Mouse (Mus musculus) CH12F3 (cell line): ENCODE measurements around the gene Atf7.

Experiments
- in situ Hi-C: fragments of 300-500 bp; cut with MboI; formaldehyde crosslinking; loops from 2 replicates; pipeline ENCODE4 v1.14.3; 2020; ENCODE audit warnings: low sequenced_read_pairs

Atf7 gene

GRCm38 (mm10) chr15:102552599-102552998, 72.7 kb downstream of the Atf7 start:
- in situ Hi-C loops = no loop called here

DNA sequence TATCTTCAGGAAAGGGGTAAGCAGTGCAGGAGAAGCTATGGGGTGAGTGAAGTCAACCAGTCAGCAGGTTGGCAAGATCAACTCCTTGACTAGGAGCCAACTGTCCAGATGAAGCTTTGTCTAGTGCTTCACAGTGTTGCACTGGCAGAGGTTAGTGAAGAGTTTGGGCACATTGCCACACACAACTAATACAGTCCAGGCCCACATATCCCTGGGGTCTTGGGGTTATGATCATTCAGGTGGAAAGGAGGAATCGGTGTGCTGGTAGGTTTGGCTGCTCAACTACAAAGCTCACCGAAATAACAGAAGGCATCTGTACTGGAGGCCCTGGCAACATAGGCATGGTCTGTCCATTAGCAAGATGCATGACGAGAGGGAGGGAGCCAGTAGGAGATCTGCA, 77.8 kb downstream of the Atf7 start:
- in situ Hi-C loops = no loop called here

- in situ Hi-C loops = no loop called here
Observed at GRCm38 (mm10) chr15:102546677-102547427, 78.4 kb downstream of the Atf7 start.

- in situ Hi-C loops = no loop called here
Observed at GRCm38 (mm10) chr15:102546246-102546645, 79.0 kb downstream of the Atf7 start.

DNA sequence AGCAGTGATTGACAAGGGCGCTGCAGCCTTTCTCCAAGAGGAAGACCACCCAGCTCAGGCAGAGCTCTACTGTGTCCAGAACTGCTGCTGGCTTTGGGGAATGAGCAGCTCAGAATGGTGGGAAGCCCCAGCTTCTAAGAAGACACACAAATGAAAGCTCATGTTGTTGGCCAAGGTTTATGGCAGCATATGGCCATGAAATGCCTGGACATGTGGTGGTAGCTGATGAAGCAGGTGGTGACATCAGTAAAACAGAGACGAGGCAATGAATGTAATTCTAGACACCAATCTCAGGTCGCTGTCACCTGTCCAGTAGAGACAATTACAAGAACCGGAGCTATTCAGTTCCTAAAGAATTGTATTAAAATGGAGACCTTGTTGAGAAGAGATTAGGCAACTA, 80.5 kb downstream of the Atf7 start:
- in situ Hi-C loops = no loop called here

GRCm38 (mm10) chr15:102533926-102534325, 91.3 kb downstream of the Atf7 start:
- in situ Hi-C loops = no loop called here

GRCm38 (mm10) chr15:102532106-102532900, 93.0 kb downstream of the Atf7 start:
- in situ Hi-C loops = no loop called here

GRCm38 (mm10) chr15:102531586-102531985, 93.7 kb downstream of the Atf7 start:
- in situ Hi-C loops = no loop called here

DNA sequence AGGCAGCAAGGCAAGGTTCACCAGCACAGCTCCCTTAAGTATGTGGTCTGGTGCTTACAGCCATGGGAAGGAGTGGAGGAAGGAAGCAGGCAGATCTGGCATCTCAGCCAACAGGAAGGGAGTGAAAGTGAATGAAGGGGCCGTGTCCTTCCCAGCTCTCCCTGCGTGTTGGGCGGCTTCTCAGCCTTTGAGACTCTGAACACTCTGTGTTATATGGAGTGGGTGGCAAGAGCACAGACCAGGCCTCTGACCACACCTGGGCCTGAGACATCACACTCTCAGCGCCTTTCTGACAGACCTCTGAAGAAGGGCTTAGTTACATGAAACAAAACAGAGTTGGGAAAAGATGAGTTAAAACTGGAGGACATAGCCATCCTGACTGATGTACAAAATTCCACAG, 94.7 kb downstream of the Atf7 start:
- in situ Hi-C loops = no loop called here

DNA sequence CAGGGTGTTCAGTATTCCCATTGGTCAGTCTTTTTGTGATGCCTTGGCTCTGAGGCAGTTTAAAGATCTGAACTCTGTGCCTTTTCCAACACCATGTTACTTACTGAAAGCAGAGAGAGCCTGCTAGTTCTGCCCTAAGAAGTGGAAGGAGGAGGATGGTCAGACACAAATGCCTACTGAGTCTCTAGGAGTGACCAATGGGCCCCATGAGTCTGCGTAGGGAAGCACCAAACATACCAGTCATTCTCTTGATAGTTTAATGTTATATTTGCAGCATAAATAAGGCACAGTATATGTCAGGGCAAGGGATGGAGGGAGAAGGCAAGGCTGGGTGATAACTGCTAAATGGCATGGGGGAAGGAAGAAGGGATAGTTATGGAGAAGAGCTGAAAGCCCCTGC, 96.9 kb downstream of the Atf7 start:
- in situ Hi-C loops = no loop called here

- in situ Hi-C loops = no loop called here
Observed at GRCm38 (mm10) chr15:102527936-102528335, 97.3 kb downstream of the Atf7 start.

DNA sequence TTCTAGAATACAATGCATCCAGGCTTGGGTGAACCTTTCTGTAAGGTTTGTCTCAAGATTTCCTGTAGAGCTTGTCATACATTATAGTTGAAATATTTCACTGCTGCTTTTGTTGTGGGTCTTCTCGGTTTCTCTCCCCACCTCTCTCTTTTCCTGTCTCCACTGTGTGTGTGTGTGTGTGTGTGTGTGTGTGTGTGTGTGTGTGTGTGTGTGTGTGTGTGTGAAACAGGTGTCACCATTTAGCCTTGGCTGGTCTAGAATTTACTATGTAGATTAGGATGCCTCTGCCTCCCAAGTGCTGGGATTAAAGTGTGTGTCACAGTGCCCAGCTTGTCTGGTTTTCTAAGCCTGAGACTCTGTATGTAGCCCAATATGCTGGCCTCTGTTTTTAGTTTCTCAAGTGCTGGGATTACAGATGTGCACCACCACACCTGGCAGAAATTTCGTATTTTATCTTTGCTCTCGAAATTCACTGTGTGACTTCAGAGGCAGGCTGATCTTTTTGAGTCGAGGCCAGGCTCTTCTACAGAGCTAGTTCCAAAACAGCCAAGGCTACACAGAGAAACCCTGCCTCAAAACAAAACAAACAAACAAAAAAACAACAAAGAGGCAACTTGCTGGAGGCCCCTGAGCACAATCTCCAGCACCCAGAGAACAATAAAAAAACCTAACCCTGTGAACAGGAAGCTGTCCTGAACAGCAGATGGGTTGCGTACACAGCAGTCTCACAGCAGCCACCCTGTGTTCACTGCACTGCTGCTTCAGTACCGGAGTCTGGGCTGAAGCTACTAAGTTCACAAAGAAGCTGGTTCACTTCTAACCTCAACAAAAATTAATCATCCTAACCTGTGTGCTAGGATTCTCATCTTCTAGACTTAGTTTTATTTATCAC, 98.9 kb downstream of the Atf7 start:
- in situ Hi-C loops = no loop called here

DNA sequence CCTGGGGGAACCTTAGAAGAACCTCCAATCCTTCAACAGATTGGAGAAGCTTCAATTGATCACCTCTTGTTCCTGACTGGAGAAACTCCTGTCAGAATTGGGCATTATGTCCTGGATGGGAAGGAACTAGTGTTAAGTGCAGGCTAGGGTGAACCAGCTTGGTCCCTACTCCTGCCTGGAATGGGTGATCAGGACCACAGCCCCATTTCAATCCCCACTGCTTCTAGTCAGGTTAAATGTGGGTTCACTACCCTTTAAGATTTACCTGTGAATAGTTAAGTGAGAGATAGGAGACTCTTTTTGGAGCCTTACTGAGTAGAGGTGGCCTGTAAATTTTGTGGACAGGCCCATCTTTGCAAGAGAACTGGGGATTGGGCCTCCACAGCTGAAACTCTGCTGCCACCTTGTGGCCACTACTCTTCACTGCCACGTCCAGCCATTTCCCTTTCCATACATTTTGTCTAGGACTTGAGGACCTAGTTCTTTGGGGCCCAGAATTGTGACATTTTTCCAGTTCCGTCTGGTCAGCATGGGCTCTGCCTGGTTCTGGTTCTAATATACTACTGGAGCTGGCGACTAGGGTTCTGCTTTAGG, 100.3 kb downstream of the Atf7 start, which contains the start of gene Npff:
Npff (minus strand) TSS at position 51 of the 594 bp plus-strand sequence.
- in situ Hi-C loops = no loop called here

DNA sequence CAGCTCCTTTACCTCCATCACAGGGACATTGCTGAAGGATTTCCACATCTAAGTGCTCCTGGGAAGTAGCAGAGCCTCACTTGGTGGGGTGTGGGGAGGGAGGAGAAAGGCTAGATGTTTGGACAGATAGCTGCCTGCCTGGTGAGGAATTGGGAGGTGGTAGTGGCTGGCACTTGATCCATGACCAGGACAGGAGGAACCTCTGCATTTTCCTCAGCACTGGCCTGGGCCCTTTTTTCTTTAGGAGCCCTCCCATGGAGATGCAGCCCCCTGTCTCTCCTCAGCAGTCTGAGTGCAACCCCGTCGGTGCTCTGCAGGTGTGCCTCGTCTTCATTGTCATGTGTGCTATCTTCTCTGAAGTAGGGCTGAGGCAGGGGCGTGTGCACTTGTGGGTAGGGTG, 103.8 kb downstream of the Atf7 start:
- in situ Hi-C loops = no loop called here

DNA sequence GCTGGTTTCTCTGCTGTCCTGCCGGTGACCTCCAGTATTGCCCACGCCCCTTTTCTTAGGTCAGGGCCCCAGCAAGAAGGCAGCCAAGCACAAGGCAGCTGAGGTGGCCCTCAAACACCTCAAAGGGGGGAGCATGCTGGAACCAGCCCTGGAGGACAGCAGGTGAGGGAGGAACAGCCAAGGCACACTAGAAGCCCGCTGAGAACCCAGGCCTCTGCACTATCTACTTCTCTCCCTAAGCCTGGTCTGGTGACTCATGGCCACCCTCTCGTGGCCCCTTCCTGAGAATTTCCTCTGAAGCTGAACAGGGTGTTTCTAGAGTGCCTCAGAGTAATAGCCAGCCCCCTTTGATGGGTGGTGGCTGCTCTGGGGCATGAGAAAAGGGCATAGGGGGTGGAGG, 104.8 kb downstream of the Atf7 start:
- in situ Hi-C loops = no loop called here

DNA sequence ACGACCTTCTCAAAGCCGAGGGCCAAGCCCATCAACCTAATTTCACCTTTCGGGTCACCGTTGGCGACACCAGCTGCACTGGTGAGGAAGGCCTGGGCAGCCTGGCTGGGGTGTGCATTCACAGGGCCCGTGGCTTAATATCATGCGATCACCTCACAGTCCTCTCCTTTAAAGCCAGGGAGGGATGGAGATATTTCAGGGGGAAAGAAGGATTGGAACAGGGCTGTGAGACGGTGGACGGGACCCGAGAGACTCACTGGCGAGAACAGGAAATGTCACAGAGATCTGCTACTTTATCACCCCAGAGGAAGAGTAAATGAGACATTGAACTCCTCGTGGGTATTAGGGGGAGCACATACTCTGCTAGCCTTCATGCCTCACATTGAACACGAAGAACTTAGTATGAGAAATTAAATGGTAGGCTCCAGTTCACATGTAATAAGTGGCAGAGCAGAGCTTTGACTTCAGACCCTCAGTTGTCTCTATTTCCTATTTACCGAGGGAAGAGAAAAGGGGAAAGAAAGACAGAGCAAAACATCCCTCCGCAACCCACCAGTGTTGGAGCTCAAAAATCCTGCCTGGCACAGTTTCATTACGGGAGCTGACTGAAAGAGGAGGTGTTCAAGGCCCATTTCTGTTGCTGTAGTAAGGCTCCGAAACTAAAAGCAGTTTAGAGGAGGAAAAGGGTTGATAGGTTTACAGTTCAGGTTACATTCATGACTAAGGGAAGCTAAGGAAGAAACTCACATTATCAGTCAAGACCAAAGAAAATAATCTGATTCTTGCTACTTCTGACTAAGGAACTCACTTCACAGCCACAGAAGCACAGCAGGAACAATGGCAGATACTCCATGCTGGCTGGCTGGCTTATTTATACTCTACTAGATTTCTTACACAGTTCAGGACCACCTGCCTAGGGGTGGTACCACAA, 105.8 kb downstream of the Atf7 start:
- in situ Hi-C loops = no loop called here

DNA sequence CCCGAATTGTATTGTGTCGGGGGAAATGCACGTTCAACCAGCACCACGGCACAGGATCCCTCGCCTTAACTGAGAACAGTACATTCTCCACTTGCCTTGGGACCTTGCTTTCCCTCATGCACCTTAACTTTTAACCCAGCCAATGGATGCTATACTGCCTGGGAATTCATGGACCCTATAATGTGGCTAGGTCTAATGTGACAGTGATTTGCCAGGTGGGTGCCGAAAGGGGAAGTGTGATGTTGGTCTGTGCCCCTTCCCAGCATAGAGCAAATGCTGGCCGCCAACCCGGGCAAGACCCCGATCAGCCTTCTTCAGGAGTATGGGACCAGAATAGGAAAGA, 106.4 kb downstream of the Atf7 start:
- in situ Hi-C loops = no loop called here

GRCm38 (mm10) chr15:102517976-102518858, 107.0 kb downstream of the Atf7 start, which contains the start of gene Tarbp2:
Gene Tarbp2 (plus strand): TSS chr15:102518192.
- in situ Hi-C loops = no loop called here

DNA sequence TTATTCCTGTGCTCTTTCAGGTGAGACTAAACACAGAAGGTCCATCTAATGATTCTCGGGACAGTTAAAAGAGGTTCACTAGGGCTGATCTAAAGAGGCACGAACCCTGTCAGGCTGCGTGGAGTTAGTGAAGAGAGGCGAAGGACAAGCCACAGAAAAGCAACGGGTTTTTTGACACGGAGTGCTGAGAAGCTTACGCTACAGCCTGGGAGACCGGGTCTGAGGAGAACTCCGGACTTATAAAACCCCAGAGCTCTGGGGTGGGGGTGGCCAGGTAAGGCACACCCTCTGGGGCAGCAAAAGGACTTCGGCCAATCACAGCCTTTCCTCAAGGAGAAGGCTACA, 107.7 kb downstream of the Atf7 start:
- in situ Hi-C loops = no loop called here
